Mouse (Mus musculus): ENCODE results near the gene Ticam1. TPM values are rescaled to one million over a fixed set of nuclear protein-coding genes. Genes with fewer than 3 reads are reported as not detected.

The Ticam1 gene
- polyA plus RNA-seq, 1 experiment from 2014 or later: 2.5 TPM

DNA sequence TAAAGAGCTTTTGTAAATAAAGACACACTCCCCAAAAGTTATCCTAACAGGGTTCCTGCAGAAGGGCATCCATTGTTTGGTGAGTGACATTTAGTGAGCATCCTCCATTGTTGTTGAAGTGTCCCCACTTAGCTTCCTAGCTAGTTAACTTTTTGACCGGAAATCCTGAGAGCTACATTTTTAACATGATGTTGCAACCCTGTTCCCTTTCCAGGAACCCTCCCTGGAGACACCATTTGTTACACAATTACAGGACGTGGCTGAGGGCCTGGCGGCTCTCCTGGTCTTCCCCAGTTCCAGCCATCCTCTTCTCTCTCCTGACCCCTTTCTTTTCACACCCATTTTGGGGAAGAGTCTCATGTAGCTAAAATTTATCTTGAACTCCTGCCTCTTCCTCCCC is 56.8 kb downstream of the Ticam1 start:
- DNase-seq (ENCODE audit: low spot score): no peak

MicroRNAs encoded within 50 kb of the gene (microRNA counts, 519-probe panel; counts per million panel counts)
- 473 counts per million, percentile 71 among the panel's probes with 10 or more counts for microRNA mmu-miR-7b

Small RNAs within 50 kb of the gene (microRNA-seq; reads per million reads assigned to microRNA genes)
- 31.2 reads per million, percentile 33 among the genes with 10 or more reads in this experiment for gene Mir7b (ENCODE audit: borderline number of aligned reads)

Other genes with a start within 250 kb of the Ticam1 start
- 117 and 129 TPM in 2 replicates for gene Sh3gl1, start 240.2 kb downstream of the Ticam1 start, polyA plus RNA-seq (2015; fragmentation: Nextera tagmentation; extraction: Ambion mirVana)
- gene Chaf1a, start 236.3 kb downstream of the Ticam1 start, polyA plus RNA-seq (2015; fragmentation: Nextera tagmentation; extraction: Ambion mirVana): 18.0 and 18.5 TPM in 2 replicates
- gene Ubxn6, start 201.8 kb downstream of the Ticam1 start, polyA plus RNA-seq (2015; fragmentation: Nextera tagmentation; extraction: Ambion mirVana): 38.7 and 39.9 TPM in 2 replicates
- gene Hdgfl2, start 197.2 kb downstream of the Ticam1 start, polyA plus RNA-seq (2015; fragmentation: Nextera tagmentation; extraction: Ambion mirVana): 80.0 and 81.8 TPM in 2 replicates
- gene Plin4, start 167.0 kb downstream of the Ticam1 start, polyA plus RNA-seq (2015; fragmentation: Nextera tagmentation; extraction: Ambion mirVana): 0.08 and 0.09 TPM in 2 replicates
- gene Plin5, start 159.2 kb downstream of the Ticam1 start, polyA plus RNA-seq (2015; fragmentation: Nextera tagmentation; extraction: Ambion mirVana): 0.10 and 0.44 TPM in 2 replicates
- gene Lrg1, start 154.8 kb downstream of the Ticam1 start, polyA plus RNA-seq (2015; fragmentation: Nextera tagmentation; extraction: Ambion mirVana): 2.7 and 3.1 TPM in 2 replicates
- gene Sema6b, start 136.4 kb downstream of the Ticam1 start, polyA plus RNA-seq (2015; fragmentation: Nextera tagmentation; extraction: Ambion mirVana): 1.0 TPM in 2 replicates
- 19.5 and 20.9 TPM in 2 replicates for gene Tnfaip8l1, start 114.3 kb downstream of the Ticam1 start, polyA plus RNA-seq (2015; fragmentation: Nextera tagmentation; extraction: Ambion mirVana)
- gene Mydgf, start 92.9 kb downstream of the Ticam1 start, polyA plus RNA-seq (2015; fragmentation: Nextera tagmentation; extraction: Ambion mirVana): 58.6 and 59.2 TPM in 2 replicates
- 30.5 and 32.7 TPM in 2 replicates for gene Dpp9, start 57.9 kb downstream of the Ticam1 start, polyA plus RNA-seq (2015; fragmentation: Nextera tagmentation; extraction: Ambion mirVana)
- gene Fem1a, start 20.0 kb downstream of the Ticam1 start, polyA plus RNA-seq (2015; fragmentation: Nextera tagmentation; extraction: Ambion mirVana): 11.1 and 12.9 TPM in 2 replicates
- 59.5 TPM in 2 replicates for gene Plin3, start 16.1 kb upstream of the Ticam1 start, polyA plus RNA-seq (2015; fragmentation: Nextera tagmentation; extraction: Ambion mirVana)
- gene Arrdc5, start 23.5 kb upstream of the Ticam1 start, polyA plus RNA-seq (2015; fragmentation: Nextera tagmentation; extraction: Ambion mirVana): 0.84 and 1.8 TPM in 2 replicates
- 234 and 264 TPM in 2 replicates for gene Uhrf1, start 26.5 kb upstream of the Ticam1 start, polyA plus RNA-seq (2015; fragmentation: Nextera tagmentation; extraction: Ambion mirVana)
- gene Kdm4b, start 49.3 kb upstream of the Ticam1 start, polyA plus RNA-seq (2015; fragmentation: Nextera tagmentation; extraction: Ambion mirVana): 25.9 and 28.0 TPM in 2 replicates
- 24.2 and 29.9 TPM in 2 replicates for gene Ptprs, start 199.7 kb upstream of the Ticam1 start, polyA plus RNA-seq (2015; fragmentation: Nextera tagmentation; extraction: Ambion mirVana)
- gene Znrf4, start 235.6 kb upstream of the Ticam1 start, polyA plus RNA-seq (2015; fragmentation: Nextera tagmentation; extraction: Ambion mirVana): not detected in 2 replicates